Mouse (Mus musculus): ENCODE data around the gene Pde3a. TPM values are rescaled to one million over a fixed set of nuclear protein-coding genes. Genes with fewer than 3 reads are reported as not detected.
"Not testable (repeated sequence)": the region's sequence is repeated elsewhere in the genome, so short reads cannot be mapped to it uniquely, and the experiment has no call there.

The Pde3a gene
- total RNA-seq, 2 experiments from 2014 or later, result 2.1 to 2.6 TPM

DNA sequence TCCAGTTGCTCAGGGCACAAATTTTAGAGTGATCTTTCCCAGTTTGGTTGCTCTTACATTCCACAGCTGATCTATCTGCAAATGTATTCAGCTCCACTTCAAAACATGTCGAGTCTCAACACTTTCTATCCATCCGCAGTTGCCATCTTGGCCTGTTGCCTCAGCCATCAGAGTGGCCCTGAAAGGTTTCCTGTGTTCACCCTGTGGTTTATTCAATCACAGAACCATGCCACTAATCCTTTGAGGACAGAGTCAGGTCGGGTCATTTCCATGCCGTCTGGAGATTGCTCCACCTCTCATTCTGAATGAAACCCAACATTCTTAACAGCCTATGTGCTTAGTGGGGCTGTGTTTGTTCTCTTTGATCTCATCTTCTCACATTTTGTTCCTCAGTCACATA, 73.9 kb downstream of the Pde3a start:
- no peak for DNase-seq (ENCODE audit: low spot score in 2 of 2)

DNA sequence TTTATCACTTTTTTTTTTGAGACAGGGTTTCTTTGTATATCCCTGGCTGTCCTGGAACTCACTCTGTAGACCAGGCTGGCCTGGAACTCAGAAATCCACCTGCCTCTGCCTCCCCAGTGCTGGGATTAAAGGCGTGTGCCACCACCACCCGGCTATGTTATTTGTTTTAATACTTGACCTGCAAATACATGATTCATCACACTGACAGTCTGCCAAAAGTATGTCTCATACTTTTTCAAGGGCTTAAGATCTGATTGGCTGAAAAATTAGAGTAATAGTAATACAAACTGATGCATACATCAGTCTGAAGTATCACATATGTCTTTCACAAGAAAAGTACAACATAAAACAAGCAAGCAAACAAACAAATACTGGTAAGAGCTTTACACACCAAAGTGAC, 78.1 kb downstream of the Pde3a start:
- DNase-seq (ENCODE audit: low spot score in 2 of 2), result not testable (repeated sequence)

DNA sequence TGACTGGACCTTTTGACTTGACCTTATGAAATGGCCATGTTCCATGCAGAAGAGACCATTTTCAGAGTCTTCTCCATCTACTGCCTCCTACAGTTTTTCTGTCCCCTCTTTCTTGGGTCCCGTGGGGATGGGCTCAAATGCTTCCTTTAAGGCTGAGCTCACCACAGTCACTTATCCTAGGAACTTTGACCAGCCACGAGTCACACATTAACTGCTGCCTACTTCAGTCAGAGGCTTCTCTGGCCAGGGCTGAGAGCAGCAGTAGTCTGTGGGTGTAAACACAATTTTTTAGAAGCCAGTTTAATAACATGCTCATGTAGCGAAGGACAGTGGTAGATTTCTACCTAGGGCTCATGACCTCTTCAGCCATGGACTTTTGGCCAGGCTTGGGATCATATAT, 79.0 kb downstream of the Pde3a start:
- DNase-seq (ENCODE audit: low spot score in 2 of 2), result no peak

GRCm38 (mm10) chr6:141331464-141331863, 82.4 kb downstream of the Pde3a start:
- no peak for DNase-seq (ENCODE audit: low spot score in 2 of 2)

DNA sequence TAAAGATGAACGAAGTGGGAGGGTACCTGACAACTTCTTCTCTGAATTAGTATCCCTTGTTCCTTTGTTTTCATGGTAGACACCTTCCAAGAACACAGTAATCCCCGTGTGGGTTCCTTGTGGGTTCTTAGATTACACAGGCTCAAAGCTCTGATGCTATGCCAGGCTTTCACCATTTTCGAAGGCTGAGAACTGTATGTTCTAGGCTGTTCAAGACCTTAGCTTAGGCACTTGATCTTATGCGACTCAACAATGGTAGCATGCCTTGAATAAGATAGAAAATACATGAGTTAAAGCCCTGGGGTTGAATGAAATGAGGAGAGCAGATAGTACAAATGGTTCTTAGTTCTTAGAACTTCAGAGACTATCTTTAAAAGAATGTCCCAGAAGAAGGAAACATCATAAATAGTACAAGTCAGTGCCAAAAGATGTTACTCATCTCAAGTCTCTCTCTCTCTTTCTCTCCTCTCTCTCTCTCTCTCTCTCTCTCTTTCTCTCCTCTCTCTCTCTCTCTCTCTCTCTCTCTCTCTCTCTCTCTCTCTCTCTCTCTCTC, 83.6 kb downstream of the Pde3a start:
- no peak for DNase-seq (ENCODE audit: low spot score in 2 of 2)

GRCm38 (mm10) chr6:141333245-141333644, 84.2 kb downstream of the Pde3a start:
- DNase-seq (ENCODE audit: low spot score in 2 of 2), result no peak

- no peak for DNase-seq (ENCODE audit: low spot score in 2 of 2)
These were observed 86.8 kb downstream of the Pde3a start for GRCm38 (mm10) chr6:141335878-141336277.

- DNase-seq (ENCODE audit: low spot score in 2 of 2), result no peak
These were observed 87.4 kb downstream of the Pde3a start for GRCm38 (mm10) chr6:141336438-141336837.

DNA sequence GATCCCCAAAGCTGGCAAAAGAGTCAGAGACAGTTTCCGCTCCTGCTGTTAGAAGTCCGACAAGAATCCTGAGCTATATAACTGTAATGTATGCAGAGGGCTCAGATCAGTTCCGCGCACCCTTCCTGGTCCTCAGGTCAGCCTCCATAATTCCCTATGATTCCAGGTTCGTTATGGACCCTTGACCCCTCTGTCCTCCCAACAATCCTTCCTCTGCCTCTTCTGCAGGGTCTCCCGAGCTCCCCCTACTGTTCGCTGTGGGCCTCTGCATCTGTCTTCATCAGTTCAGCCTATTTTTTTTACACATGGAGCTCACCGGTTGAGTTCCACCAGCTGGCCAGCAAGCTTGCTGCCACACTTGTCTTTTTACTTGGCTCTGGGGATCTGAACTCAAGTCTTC, 88.6 kb downstream of the Pde3a start:
- no peak for DNase-seq (ENCODE audit: low spot score in 2 of 2)

GRCm38 (mm10) chr6:141341385-141341784, 92.3 kb downstream of the Pde3a start:
- DNase-seq (ENCODE audit: low spot score in 2 of 2), result no peak

DNA sequence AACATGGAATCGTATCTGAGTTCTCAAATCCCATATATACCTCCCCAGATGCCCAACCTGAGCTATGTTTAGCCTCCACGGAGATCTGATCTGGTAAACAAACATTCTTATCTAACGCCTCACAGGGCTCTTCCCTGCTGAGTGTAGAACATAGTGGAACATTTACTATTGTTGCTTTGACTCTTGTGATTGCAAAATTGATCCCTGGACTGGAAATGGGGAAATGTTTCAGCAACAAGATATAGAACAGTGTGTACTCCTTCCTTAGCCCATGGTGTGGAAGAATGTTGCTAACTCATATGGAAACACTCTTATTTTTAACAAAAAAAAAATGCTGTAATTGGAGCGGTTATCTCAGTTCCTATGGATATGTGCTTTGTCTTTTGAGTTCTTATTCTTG, 98.8 kb downstream of the Pde3a start:
- DNase-seq (ENCODE audit: low spot score in 2 of 2), result no peak

- DNase-seq (ENCODE audit: low spot score in 2 of 2), result no peak
These were observed 99.5 kb downstream of the Pde3a start for GRCm38 (mm10) chr6:141348542-141348941.

- DNase-seq (ENCODE audit: low spot score in 2 of 2), result no peak
These were observed 101.2 kb downstream of the Pde3a start for GRCm38 (mm10) chr6:141350261-141350660.

DNA sequence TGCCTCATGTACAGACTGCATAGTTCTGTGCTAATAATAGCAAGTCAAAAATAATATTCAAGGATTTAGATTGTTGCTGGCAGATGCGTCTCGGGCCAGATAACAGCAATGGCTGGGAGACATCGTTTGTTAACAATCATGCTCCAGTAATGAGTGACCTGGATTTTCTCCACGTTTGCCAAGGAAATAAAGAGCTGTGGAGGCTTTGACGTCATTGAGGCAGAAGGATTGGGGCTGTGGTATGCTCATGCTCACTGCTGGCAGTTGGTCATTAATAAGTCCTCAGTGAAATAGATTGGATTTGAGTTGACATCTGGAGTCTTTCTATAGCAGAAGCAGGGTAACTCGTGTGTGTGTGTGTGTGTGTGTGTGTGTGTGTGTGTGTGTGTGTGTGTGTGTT, 103.2 kb downstream of the Pde3a start:
- no peak for DNase-seq (ENCODE audit: low spot score in 2 of 2)

- DNase-seq (ENCODE audit: low spot score in 2 of 2), result no peak
These were observed 114.6 kb downstream of the Pde3a start for GRCm38 (mm10) chr6:141363664-141364063.

DNA sequence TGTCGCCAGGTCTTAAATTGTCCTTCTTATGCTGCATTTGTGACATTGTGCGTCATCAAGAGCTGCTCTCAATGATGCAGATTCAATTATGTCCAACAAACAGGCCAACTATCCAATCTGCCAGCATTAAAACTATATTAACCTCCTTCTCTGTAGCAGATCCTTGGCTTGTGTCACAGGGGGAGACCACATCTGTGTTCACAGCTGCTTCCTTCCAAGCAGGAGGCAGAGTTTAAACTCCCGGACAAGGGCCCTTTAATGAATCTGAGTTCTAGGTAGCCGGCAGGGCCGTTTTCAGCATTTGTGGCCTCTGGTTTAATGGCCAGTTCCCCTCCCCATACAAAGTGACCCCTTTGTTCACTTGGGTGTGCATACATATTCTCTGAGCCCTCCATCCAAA, 118.0 kb downstream of the Pde3a start:
- no peak for DNase-seq (ENCODE audit: low spot score in 2 of 2)

GRCm38 (mm10) chr6:141372697-141373096, 123.6 kb downstream of the Pde3a start:
- DNase-seq (ENCODE audit: low spot score in 2 of 2), result no peak

GRCm38 (mm10) chr6:141374469-141375057, 125.5 kb downstream of the Pde3a start:
- DNase-seq (ENCODE audit: low spot score in 2 of 2), result peak; percentile 7 to 41

DNA sequence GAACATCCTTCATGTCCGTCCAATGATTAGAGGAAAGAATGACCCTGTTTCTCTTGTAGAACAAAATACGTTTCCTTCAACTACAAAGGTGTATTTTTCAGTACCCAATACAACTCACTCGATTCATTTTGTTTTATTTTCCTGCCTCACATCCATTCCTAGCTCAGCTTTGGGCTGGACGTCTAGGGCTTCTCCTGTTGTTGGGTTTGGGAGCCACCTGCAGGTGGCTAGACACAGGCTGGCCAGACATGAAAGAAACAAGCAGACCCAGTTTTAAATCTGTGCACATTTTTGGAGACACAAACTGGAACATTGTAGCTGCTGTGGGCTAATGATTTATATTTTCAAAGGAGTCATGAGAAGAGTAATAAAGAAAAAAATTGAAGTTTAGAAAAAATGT, 126.1 kb downstream of the Pde3a start:
- DNase-seq (ENCODE audit: low spot score in 2 of 2), result no peak

DNA sequence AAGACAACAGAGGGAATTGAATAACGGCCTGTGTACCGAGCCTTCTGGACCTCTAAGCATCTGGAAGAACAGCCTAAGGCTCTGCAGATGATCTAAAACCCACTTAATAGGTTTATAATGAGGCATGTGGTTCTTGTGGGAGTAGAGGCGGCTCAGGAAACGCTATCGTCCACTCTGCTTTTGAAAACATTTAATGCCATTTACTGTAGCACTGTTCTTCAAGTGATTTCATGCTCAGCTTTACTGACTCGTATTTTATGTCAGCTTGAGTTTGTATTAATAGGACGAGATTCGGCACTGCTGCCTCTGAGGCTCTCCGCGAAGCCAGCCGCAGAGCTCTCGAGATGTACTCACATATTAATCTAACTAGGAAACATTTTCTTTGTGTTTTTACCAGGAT, 131.9 kb downstream of the Pde3a start:
- no peak for DNase-seq (ENCODE audit: low spot score in 2 of 2)

- DNase-seq (ENCODE audit: low spot score in 2 of 2), result no peak
These were observed 132.4 kb downstream of the Pde3a start for GRCm38 (mm10) chr6:141381473-141381872.

- DNase-seq (ENCODE audit: low spot score in 2 of 2), result no peak
These were observed 132.9 kb downstream of the Pde3a start for GRCm38 (mm10) chr6:141381881-141382370.

DNA sequence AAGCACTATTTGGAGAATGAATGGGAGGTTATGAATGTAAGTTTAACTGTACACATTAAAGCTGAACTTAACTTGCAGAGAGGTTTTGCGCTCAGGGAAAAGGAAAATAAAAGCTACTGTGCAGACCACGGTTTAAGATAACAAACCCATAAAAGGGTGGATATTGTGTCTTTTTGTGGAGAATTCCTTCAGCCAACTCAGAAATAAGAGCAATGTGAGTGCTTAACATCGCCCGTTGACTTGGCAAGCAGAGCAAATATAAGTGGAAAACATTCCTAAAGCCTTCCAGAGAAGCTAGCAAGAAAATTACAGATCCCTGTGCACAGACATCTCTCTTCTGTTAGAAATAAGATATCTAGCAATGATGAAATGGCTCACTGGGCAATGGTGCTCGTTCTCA, 139.0 kb downstream of the Pde3a start:
- DNase-seq (ENCODE audit: low spot score in 2 of 2), result no peak
